Mouse (Mus musculus) thymus, adult 18-20 months (tissue): Measurements from ENCODE around the gene Fgfr2.

Experiments used
- DNase-seq, 2 experiments: peaks; one replicate each; pipeline ENCODE4 v3.0.0; 2022; ENCODE audit warnings: mixed read lengths in 2 of 2

The Fgfr2 gene

DNA sequence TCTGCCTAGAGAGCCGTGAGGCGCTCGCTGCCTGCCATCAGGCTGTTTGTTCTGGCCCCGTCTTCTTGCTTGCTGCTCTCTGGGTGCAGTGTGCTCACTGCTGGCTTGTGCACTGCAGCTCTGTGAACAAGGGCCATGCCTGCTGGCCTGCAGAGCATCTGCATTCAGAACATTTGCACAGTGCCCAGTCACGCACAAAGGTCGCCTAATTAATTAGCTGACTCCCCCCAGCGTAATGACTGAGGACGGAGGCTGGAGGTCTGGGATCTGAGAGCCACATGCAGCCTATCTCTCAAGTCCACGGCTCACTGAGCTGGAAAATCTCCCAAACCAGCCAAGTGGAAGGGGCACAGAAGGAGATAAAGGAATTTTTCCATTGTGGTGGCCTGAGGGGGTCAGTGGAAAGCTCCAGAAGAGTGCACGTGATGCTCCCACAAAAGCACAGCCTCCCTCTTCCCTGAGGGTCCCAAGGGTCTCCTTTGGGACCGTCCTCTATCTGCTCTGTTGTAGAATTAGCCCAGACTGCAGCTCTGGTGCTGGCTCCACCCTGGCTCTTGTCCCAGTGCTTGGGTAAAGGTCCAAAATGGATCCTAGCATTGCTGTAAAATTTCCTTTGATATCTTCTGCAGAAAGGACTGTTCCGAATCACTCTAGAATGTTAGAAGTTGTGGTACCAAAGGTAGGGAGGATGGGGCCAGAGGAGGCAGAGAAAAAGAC lies 2285.1 kb downstream of the Fgfr2 start:
- DNase-seq = no peak

GRCm38 (mm10) chr7:130836066-130836465 lies 2287.1 kb downstream of the Fgfr2 start:
- DNase-seq = no peak

- DNase-seq = no peak
These were observed 2287.9 kb downstream of the Fgfr2 start for GRCm38 (mm10) chr7:130834958-130835861.

DNA sequence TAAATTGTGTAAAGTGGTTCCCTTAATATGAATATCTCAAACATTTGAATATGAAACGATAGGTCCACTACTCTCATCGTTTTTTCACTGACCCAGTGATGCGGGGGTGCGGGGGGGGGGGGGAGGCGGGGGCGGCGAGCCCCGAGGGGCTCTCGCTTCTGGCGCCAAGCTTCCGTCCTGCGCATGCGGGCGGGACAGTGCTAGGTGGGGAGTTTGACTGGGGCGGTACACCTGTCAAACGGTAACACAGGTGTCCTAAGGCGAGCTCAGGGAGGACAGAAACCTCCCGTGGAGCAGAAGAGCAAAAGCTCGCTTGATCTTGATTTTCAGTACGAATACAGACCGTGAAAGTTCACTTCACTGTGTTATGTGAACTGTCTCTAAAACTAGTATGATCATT lies 2288.9 kb downstream of the Fgfr2 start:
- no peak for DNase-seq

DNA sequence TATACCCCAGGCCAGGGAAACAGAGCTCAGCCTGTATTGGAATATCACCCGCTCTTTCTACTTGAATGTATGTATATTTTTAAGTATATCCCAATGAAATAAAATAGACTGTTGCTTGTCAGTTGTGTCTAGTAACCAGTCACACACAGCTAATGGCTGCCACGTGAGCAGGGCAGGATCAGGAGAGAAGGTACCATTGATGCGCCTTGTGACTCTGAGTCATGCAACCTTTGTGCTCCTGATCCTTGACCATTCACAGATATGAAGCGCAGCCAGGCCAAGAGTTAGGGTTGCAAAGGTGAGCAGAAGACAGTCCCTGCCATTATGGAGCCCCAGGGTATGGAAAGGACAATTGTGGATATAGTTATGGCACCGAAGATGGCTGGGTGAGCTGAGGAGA lies 2291.6 kb downstream of the Fgfr2 start:
- no peak for DNase-seq

DNA sequence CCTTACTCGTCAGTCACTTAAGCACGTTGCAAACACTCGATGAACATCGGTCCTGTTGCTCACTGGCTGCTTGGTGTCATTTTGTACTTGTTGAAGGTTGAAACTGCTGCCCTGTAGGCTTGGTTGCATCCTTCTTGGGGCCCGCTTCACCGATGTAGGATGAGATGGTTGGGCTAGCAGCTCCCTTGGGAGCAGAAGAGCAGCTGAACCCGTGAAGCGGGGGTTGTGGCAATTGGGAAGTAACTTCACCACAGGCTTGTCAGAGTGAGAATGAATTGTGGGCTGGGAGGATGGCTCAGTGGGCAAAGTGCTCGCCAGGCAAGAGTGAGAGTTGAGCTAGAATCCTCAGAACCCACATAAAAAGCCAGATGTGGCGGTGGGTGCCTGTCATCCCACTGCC lies 2294.7 kb downstream of the Fgfr2 start:
- DNase-seq = no peak

GRCm38 (mm10) chr7:130827844-130828403 lies 2295.2 kb downstream of the Fgfr2 start:
- no peak for DNase-seq

DNA sequence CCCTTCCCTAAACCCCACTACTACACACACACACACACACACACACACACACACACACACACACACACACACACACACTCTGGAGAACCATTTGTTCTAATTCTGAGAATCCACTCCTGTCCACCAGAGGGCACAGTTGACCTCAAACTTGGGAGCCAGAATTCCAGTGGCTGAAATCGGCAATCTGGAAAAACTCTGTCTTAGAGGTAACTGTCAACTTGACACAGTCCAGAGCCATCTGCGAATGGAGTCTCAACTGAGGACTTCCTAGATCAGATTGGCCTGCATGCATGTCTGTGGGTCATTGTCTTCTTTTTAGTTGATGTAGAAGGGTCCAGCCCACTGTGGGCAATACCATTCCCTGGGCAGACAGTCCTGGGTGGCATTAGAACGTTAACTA lies 2295.7 kb downstream of the Fgfr2 start:
- DNase-seq = no peak

DNA sequence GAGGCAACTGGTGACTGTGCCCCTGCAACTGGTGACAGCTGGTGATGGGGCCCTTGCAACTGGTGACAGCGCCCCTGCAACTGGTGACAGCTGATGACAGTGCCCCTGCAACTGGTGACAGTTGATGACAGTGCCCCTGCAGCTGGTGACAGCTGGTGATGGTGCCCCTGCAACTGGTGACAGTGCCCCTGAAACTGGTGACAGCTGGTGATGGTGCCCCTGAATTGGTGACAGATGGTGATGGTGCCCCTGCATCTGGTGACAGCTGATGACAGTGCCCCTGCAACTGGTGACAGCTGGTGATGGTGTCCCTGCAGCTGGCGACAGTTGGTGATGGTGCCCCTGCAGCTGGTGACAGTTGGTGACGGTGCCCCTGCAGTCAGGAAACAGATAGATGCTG lies 2296.8 kb downstream of the Fgfr2 start:
- no peak for DNase-seq

- no peak for DNase-seq
These were observed 2299.2 kb downstream of the Fgfr2 start for GRCm38 (mm10) chr7:130823992-130824391.

DNA sequence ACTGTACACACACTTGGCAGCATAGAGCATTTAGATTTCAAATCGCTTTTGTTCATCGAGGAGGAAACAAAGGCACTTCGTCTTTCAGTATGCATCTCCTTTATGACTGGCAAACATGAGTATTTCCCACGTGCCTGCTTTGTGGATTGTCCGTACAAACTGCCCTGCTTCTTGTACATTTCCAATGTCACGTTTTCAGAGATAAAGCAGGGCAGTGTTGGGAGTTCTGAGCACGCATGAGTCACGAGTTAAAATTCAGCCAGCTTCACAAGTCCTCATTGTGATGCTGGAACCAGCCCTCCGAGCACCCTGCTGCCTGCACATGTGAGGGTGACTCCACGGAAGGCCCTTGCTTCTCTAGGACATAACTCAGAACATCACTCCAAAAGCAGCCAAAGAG lies 2303.5 kb downstream of the Fgfr2 start:
- DNase-seq = no peak

- DNase-seq = no peak
These were observed 2304.3 kb downstream of the Fgfr2 start for GRCm38 (mm10) chr7:130818813-130819212.

DNA sequence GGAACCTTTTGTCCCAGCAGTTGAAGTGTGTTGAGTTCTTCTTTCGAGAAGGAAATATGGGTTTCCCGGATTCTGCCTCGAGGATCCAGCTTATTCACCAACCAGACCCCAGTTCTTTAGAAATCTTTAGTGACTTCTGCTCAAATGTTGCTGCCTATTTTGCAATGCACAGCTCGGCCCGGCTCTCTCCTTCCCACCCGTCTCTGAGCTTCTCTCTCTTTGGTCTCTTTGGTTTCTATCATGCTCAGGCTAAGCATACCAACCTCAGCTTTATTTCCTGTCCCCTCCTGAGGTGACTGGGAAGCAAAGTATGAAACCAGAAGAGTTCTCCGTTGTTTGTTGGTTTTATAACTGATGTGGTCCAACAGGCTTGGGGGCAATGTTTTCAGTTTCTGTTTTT lies 2306.9 kb downstream of the Fgfr2 start:
- no peak for DNase-seq

DNA sequence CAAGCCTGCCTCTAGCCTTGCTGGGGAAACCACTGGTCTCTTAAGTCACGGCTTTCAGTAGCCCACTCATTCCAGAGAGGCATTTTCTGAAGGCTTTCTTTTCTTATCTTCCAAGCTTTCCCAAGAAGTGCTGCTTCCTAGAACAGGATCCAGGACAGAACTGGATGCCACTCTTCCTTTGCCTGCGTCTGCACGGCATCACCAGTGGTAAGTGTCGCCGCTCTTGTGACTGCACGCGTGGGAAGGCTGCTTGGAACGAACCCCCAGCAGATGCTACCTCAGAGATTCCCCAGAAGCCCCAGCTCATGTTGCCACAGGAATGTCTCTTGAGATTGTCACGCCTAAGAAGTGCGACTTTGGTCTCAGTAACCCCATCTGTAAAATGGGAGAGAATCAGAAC lies 2307.5 kb downstream of the Fgfr2 start:
- DNase-seq = no peak

DNA sequence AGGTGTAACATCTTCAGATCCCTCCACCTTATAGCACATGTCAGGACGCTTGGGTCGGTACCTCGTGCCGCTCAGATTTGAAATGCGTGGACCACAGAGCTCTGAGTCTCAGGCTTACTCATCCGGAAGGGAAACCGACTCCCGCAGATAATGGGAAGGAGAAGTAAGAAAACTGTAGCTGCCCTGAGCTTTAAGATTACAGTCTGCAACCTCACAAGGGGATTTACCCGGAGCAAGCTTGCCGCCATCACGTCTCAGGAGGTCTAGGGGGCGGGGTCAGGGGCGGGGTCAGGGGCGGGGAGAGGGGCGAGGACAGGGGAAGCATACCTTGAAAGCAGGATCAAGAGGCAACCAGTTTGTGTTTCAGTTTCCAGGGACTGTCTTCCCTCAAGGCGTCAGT lies 2310.7 kb downstream of the Fgfr2 start:
- DNase-seq = no peak

- DNase-seq = no peak
These were observed 2312.9 kb downstream of the Fgfr2 start for GRCm38 (mm10) chr7:130810238-130810637.

DNA sequence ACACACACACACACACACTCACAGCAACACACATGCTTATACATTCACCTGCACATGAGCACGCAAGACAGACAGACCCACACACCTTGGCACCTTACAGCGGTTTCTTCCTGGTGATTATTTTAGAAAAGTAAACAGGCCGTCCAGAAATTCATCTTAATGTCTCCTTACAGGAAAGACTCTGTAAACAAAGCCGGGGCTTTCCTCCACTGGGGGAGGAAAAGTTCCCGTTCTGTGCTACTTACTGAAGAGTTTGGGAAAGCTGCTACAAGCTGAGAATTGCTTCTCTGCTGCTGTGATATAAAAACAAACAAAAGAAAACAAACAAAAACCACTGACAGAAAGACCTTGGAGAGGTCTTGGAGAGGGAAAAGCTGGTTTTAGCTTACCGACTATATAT lies 2314.5 kb downstream of the Fgfr2 start:
- no peak for DNase-seq

DNA sequence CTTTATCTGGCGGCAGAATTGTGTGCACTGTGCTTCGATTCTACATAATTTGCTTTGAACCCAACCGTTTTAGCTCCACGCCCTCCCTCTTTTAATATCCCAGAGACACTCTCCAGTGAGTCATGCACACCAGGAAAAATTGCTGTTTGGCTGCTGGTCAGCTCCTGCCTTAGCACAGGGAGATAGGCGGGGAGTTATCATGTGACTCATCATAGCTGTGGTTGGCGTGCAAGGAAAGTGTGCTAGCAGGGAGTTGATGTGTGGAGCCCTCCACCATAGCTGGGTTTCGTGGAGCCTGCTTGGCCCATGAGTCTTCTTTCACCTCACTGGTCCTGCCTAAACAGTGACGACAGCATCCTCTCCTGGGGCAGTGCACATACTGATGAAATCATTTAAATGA lies 2315.4 kb downstream of the Fgfr2 start:
- no peak for DNase-seq

- no peak for DNase-seq
These were observed 2318.2 kb downstream of the Fgfr2 start for GRCm38 (mm10) chr7:130804991-130805390.

- no peak for DNase-seq
These were observed 2319.8 kb downstream of the Fgfr2 start for GRCm38 (mm10) chr7:130803251-130803825.

DNA sequence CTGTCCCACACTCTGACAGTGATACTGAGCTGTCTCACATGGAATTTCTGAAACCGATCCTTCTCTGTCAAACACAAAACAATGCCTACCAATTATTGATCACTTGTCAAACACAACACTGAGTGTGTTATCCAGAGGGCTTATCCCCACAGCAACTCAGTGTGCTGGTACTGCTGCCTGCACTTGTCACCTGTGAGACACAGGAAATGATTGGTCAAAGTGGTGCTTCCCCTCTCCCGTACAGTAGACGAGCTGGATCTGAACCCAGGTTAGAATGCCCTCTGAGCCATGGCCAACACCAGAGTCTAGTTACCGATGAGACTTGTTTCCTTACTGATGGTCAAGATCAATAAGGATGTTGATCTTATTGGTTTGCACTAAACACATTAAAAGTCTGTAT lies 2321.3 kb downstream of the Fgfr2 start:
- DNase-seq = no peak

DNA sequence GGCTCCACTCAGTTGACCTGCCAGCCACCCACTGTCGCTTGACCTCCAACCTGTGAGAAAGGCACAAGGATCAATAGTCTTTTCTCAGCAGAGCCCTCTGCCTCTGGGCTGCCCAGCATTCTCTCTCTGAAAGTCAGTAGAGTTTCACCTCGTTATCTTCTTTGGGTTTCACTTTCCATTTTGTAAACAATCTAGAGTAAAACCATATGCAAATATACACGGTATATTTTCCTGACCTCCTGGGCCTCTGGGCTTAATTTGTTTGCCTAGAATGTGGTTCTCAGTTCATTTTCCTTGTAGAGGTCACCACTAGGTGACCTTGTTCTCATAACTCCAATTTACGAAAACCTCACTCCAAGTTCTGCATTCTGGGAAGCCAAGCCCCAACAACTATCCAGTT lies 2322.5 kb downstream of the Fgfr2 start:
- no peak for DNase-seq

DNA sequence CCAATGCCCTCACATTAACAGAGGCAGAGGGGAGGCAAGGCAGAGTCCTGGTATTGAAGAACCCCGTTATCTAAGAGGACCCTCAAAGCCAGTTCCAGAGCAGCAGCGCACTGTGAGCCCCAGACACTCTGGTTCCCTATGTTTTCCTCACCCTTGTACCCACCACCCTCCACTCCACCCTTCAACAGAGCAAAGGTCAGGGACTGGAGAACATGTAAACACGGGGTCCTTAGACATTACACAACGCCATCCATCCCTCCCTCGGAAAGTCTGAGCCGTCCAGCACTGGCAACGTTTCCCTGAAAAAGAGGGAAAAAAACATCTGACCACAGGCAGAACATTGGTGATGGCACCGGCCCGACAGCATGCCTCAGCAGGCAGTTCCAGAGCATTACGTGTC lies 2323.7 kb downstream of the Fgfr2 start:
- DNase-seq = no peak

DNA sequence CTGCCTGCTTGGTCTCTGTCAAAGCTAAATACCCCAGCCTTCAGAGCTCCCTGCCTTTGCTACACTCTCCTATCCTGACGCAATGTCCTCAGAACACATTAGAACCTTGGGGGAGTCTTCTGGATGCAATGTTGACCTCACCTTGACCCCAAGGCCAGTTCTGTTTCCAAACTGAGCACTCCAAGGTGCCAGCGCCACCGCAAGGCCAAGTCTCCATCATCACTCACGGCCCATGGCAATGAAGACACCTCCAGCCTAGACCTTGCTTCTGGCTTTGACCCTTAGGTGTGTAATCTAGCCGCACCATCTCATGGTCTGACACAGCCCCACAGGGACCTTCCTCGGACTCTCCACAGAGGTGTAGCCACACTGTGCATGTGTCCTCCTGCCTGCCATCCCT lies 2325.6 kb downstream of the Fgfr2 start:
- DNase-seq = no peak
